Mouse (Mus musculus) left cerebral cortex, adult 6 months (tissue): ENCODE results near the gene F2rl3. TPM values are rescaled to one million over a fixed set of nuclear protein-coding genes. Genes with fewer than 3 reads are reported as not detected.

Experiments used
- long read RNA-seq, 2 experiments: library from polyadenylated mRNA; unstranded; transcript quantifications; one replicate each; pipeline ENCODE4 v2.0.0; 2019 to 2020
- polyA plus RNA-seq: library from polyadenylated mRNA; unstranded; fragments of <200 nt; fragmentation: Nextera tagmentation; gene quantifications from 2 replicates; pipeline ENCODE4 v1.2.3, GENCODE M21; 2021

F2rl3 gene
- polyA plus RNA-seq: 0.15 TPM in 1 of 2 replicates, not detected in the other
- long read RNA-seq, experiment 1, partial matches to known transcripts: 0 of 1 reads
- long read RNA-seq, experiment 1, other reads (novel, unspliced or antisense): 0 of 1 reads
- long read RNA-seq, experiment 2: 0 reads

DNA sequence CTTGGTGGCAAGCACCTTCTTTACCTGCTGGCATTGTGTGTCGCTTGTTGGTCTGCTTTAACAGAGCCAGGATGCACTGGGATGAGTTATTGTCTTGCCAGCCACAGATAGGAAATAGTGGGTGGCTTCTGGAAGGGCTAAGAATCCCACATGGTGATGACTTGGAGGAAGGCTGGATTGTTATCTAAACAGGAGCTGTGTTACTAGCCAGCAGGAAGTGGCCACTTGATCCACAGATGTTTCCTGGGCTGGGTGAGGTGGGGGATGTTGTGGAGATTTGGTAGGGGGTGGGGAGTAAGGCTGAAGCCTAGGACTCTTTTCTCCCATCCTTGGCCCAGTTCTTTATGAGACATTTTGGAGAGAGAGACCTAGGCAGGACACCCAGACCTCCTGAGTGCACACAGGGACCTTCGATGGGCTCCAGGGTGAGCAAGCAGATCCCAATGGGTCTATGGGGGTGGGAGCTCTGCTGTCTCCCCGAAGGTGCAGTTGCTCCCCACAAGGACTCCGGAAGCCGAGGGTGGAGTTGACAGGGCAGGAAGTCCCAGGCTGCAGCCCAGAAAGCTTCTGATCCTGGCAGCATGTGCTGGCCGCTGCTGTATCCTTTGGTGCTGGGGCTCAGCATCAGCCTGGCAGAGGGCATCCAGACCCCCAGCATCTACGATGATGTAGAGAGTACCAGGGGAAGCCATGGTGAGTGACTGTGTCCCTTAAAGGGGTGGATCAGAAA, at the start of gene F2rl3:
Gene F2rl3, plus strand, starts transcription at position 559 of the 730 bp plus-strand sequence.

DNA sequence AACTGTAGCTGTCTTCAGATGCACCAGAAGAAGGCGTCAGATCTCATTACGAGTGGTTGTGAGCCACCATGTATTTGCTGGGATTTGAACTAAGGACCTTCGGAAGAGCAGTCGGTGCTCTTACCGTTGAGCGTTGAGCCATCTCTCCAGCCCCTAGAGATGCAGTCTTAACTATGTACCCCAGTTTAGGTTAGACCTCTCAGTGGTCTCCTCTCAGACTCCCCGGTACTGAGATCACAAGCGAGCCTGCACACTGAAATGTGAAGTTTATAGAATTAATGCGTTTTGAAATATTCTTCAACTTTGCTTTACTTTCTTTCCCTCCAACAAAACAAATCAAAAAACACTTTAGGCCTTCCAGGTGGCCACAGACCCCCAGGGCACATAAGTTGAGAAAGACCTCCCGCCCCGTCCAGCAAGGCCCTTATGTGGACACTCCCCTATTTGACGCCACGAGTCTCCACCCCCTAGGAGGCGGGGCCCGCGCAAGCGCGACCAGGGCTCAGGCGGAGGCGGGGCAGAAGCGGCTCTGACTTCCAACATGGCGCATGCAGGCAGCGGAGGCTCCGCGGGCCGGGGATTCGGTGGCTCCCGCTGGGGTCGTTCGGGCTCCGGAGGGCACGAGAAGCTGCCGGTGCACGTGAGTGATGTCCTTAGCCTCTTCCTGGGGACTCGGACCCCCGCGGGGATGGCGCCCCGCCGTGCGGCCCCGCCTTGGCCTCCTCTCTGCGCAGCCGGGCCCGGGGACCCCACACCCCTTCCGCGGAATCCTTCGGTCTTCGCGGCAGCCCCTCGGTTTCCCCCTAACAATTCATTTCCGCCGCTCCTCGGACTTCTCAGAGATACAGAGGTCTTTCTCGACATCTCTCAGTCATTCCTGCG, 38.7 kb upstream of the F2rl3 start, which contains the start of gene Sin3b:
Gene Sin3b, plus strand, starts transcription at position 517 of the 882 bp plus-strand sequence.

Other genes starting within 250 kb of the F2rl3 start
- 2.9 and 7.0 TPM in 2 replicates for gene Med26, start 213.6 kb upstream of the F2rl3 start, polyA plus RNA-seq
- 97.9 and 129 TPM in 2 replicates for gene Smim7, start 190.8 kb upstream of the F2rl3 start, polyA plus RNA-seq
- 93.1 and 106 TPM in 2 replicates for gene Tmem38a, start 189.8 kb upstream of the F2rl3 start, polyA plus RNA-seq
- gene Nwd1, start 115.2 kb upstream of the F2rl3 start, polyA plus RNA-seq: 4.0 and 5.1 TPM in 2 replicates
- 43.6 and 50.6 TPM in 2 replicates for gene Sin3b, start 38.6 kb upstream of the F2rl3 start, polyA plus RNA-seq